Mouse (Mus musculus) hindbrain, embryonic 12.5 days (tissue): ENCODE results near the gene Irx4. TPM values are rescaled to one million over a fixed set of nuclear protein-coding genes. Genes with fewer than 3 reads are reported as not detected.

ENCODE experiments used
- ATAC-seq: fragments of 200-750 bp; cut with Nextera tagmentation; 2 replicates; pipeline ENCODE4 v1.8.0; 2017; ENCODE audit warnings: moderate TSS enrichment; ENCODE audit not compliant: low FRiP score
- H3K27ac ChIP-seq: fragments of 300-500 bp; sonication (generic); 2 replicates; pipeline ENCODE4 v1.5.1; 2016; ENCODE audit warnings: mild to moderate bottlenecking
- H3K27me3 ChIP-seq: fragments of 300-500 bp; sonication (generic); 2 replicates; pipeline ENCODE4 v1.6.1; 2016; ENCODE audit warnings: mild to moderate bottlenecking
- H3K36me3 ChIP-seq: fragments of 300-500 bp; sonication (generic); 2 replicates; pipeline ENCODE4 v1.6.1; 2016; ENCODE audit warnings: mild to moderate bottlenecking
- H3K4me1 ChIP-seq: fragments of 300-500 bp; sonication (generic); 2 replicates; pipeline ENCODE4 v1.6.1; 2016
- H3K4me2 ChIP-seq: fragments of 300-500 bp; sonication (generic); replicated peaks from 2 replicates; pipeline ENCODE4 v1.6.1; 2016; ENCODE audit warnings: mild to moderate bottlenecking
- H3K4me3 ChIP-seq: fragments of 300-500 bp; sonication (generic); 2 replicates; pipeline ENCODE4 v1.5.1; 2016; ENCODE audit warnings: mild to moderate bottlenecking
- H3K9ac ChIP-seq: fragments of 300-500 bp; sonication (generic); 2 replicates; pipeline ENCODE4 v1.6.1; 2016; ENCODE audit warnings: mild to moderate bottlenecking, moderate library complexity
- H3K9me3 ChIP-seq: fragments of 300-500 bp; sonication (generic); replicated peaks from 2 replicates; pipeline ENCODE4 v1.6.1; 2016; ENCODE audit warnings: mild to moderate bottlenecking
- WGBS: fragments of 180-500 bp; shearing (Covaris S2); methylation state at CpG from one replicate; pipeline ENCODE4 v1.1.7; 2016; 5-methylcytosine and 5-hydroxymethylcytosine counted together
- polyA plus RNA-seq: library from polyadenylated mRNA; unstranded; fragments of >200 nt; fragmentation: Nextera tagmentation; extraction: Ambion mirVana; gene quantifications from 2 replicates; pipeline ENCODE4 v1.2.1, GENCODE M21; 2016

Gene Irx4
- polyA plus RNA-seq, 1 experiment from 2014 or later, result 7.6 TPM

DNA sequence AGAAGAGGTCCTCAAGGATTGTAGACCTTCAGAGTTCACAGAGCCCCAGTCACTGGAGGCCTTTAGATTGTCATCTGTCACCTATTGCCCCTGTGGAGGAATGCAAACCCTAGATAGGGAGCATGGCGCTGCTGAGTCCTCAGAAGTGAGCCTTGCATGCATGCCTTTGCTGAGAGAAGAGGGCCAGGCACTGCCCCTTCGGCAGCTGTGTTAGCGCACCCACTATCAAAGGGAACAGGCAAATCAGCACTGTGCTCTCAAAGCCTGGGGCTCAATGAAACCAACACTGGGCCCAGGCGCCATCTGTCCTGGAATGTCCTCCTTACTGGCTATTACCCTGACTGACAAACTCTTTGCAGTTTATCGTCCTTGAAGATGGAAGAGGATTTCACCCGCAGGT, 44.5 kb downstream of the Irx4 start:
- Histone ChIP-seq H3K4me1 (peaks cover 13% of the 10 kb centered on the region), H3K27ac (no peak overlapping the region), H3K9ac (no peak overlapping the region), H3K9me3 (no peaks in the 10 kb centered on the region), H3K4me3 (no peak overlapping the region), H3K4me2 (no peak overlapping the region), H3K36me3 (no peaks in the 10 kb centered on the region), H3K27me3 (peaks cover 33% of the 10 kb centered on the region)
- no peak for ATAC-seq
- 59% methylated on average over 6 of the region's 6 CpGs for WGBS

DNA sequence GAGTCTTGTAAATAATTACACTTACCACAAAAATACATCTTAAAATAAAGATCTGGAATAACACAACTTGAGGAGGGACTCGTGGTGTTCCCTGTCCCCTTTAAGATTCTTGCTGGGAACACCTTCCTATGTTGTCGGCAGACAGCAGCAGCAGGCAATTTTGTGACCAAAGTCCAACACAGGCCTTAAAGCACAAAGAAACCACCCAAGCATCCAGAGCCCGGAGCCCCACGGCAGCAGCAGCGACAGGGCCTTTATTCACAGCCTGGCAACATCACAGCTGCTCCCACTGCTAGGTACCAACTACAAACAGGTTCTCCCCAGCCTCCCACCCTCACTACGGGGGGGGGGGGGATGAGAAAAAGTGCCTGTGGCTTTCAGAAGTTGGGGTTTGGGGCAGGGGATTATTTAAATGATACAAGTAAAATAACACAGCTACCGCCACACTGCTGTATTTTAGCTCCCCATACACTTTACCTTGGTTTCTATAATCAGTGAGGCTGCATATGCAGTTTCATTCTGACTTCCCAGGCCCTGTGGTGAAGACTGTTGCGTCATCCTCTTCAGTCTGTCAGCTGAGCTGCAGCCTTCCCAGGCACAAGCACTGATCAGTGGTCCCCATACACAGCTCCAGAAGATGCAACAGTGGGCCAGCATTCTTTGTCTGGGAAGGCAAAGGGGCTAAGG, 45.3 kb downstream of the Irx4 start:
- 36% methylated on average over 8 of the region's 8 CpGs for WGBS

DNA sequence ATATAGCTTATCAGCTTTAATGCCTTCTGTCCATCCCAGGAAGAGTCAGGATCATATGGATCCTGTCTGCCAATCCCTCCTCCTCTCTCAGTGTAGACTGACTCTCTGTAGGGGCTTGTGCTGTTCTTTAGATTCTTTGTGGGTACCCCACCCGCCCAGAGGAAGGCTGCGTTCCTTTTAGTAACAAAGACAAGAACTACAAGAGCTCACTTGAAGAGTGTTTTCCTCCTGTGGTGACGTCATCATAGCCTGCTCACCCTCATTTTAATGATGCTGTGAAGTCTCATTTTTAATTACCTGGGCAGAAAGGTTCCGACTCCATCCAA, 45.8 kb downstream of the Irx4 start:
- H3K4me3 ChIP-seq, result no peak overlapping the region
- WGBS, result 54% methylated on average over 4 of the region's 4 CpGs
- H3K4me1 ChIP-seq, result peaks cover 15% of the 10 kb centered on the region
- ATAC-seq, result peak; percentile 4; the same call in 1 of the 2 replicates
- no peaks in the 10 kb centered on the region for H3K36me3 ChIP-seq
- no peak overlapping the region for H3K4me2 ChIP-seq
- peak overlapping the region; percentile 60 for H3K27ac ChIP-seq
- peaks cover 37% of the 10 kb centered on the region for H3K27me3 ChIP-seq
- H3K9me3 ChIP-seq, result no peaks in the 10 kb centered on the region
- no peak overlapping the region for H3K9ac ChIP-seq

More for the DNA sequence above, 45.3 kb downstream of the Irx4 start:
- H3K4me2 ChIP-seq, result no peak overlapping the region
- H3K27ac ChIP-seq, result peak overlapping the region; percentile 60
- peaks cover 15% of the 10 kb centered on the region for H3K4me1 ChIP-seq
- ATAC-seq, result peak; percentile 21; the same call in 1 of the 2 replicates
- peaks cover 37% of the 10 kb centered on the region for H3K27me3 ChIP-seq
- H3K36me3 ChIP-seq, result no peaks in the 10 kb centered on the region
- H3K9me3 ChIP-seq, result no peaks in the 10 kb centered on the region
- peak overlapping the region; percentile 23; the same call in 1 of the 2 replicates for H3K9ac ChIP-seq
- H3K4me3 ChIP-seq, result no peak overlapping the region

DNA sequence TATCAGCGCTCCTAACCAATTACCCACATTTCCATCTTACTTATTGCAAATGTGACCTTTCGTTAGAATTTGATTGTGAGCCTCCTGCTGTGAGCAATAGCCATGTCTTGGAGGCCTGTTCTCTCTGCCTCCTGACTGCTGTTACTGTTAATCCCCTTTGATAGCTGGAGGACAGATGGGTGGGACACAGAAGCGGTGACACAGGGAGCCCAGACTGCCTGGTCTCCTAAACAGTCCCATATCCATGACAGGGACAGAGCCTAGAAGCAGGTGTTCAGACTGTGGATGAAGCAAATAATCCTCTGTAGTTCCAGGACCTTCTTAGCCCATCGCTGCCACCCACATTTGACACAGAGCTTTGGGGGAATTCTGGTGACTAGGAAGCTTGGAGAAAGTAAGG, 46.2 kb downstream of the Irx4 start:
- ATAC-seq, result 0 out of 2 replicates have a peak, but pooled peaks have one; percentile 27
- peaks cover 40% of the 10 kb centered on the region for H3K27me3 ChIP-seq
- H3K4me1 ChIP-seq, result peaks cover 15% of the 10 kb centered on the region
- H3K36me3 ChIP-seq, result no peaks in the 10 kb centered on the region
- H3K4me2 ChIP-seq, result no peak overlapping the region
- H3K9ac ChIP-seq, result no peak overlapping the region
- no peak overlapping the region for H3K27ac ChIP-seq
- no peak overlapping the region for H3K4me3 ChIP-seq
- 56% methylated on average over 4 of the region's 4 CpGs for WGBS
- H3K9me3 ChIP-seq, result no peaks in the 10 kb centered on the region

DNA sequence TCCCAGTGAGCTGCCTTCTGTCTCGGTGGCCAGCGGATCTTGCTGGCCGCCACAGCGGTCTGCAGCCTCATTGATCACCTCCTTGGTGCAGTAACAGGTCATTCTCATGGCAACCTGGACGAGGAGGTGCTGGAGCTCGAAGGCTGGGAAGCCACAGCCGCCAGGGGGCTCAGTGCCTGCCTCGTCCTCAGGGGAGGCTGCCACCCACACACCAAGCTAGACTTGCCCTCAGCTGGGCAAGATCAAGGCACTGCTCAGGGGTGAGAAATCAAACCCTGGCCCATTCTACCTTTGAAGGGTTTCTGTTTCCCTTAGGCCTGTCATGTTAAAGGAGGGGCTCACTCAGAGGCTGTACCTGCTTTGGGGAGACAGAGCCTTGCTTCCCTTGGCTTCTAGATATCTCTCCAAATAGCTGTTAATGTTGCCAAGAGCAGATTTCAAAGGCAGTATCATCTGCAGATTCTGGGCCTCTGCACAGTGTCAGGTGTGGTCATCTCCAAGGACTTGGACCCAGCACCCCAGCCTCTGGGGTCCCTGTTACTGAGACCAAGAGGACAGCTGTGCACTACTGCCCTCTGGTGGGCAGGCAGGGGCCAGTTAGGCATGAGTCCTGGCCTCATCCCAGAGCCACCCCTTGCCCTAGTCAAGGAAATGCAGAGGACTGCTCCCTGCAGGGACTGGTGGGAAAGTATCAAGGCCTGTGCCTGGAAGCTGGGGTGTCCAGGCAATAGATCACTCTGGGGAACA, 50.1 kb downstream of the Irx4 start:
- Histone ChIP-seq H3K4me2 (no peak overlapping the region), H3K27me3 (peaks cover 40% of the 10 kb centered on the region), H3K4me1 (peaks cover 14% of the 10 kb centered on the region), H3K9me3 (no peaks in the 10 kb centered on the region), H3K9ac (no peak overlapping the region), H3K27ac (no peak overlapping the region), H3K4me3 (no peak overlapping the region), H3K36me3 (no peaks in the 10 kb centered on the region)
- WGBS, result 20% methylated on average over 8 of the region's 8 CpGs
- ATAC-seq, result peak; percentile 63

Other genes with a start within 250 kb of the Irx4 start
- 91.8 and 101 TPM in 2 replicates for gene Mrpl36, start 68.0 kb downstream of the Irx4 start, polyA plus RNA-seq
- gene Ndufs6, start 68.1 kb downstream of the Irx4 start, polyA plus RNA-seq, result 263 and 312 TPM in 2 replicates
- gene Lpcat1, start 206.7 kb downstream of the Irx4 start, polyA plus RNA-seq, result 67.0 and 68.4 TPM in 2 replicates